Mouse (Mus musculus) stomach, embryonic 15.5 days (tissue): ENCODE data around the gene Gm128. TPM values are rescaled to one million over a fixed set of nuclear protein-coding genes. Genes with fewer than 3 reads are reported as not detected.

ENCODE experiments used
- ATAC-seq: fragments of 200-750 bp; cut with Nextera tagmentation; 2 replicates; pipeline ENCODE4 v1.8.0; 2017; ENCODE audit warnings: low read depth, moderate number of reproducible peaks, moderate TSS enrichment; ENCODE audit not compliant: insufficient read depth, low FRiP score
- H3K27ac ChIP-seq: fragments of 300-500 bp; sonication (generic); 2 replicates; pipeline ENCODE4 v1.5.1; 2015; ENCODE audit warnings: mild to moderate bottlenecking, inconsistent platforms
- H3K27me3 ChIP-seq: fragments of 300-500 bp; sonication (generic); replicated peaks from 2 replicates; pipeline ENCODE4 v1.6.1; 2015; ENCODE audit warnings: inconsistent platforms
- H3K36me3 ChIP-seq: fragments of 300-500 bp; sonication (generic); 2 replicates; pipeline ENCODE4 v1.6.1; 2015; ENCODE audit warnings: inconsistent platforms
- H3K4me1 ChIP-seq: fragments of 300-500 bp; sonication (generic); 2 replicates; pipeline ENCODE4 v1.6.1; 2015; ENCODE audit warnings: inconsistent platforms
- H3K4me2 ChIP-seq: fragments of 300-500 bp; sonication (generic); 2 replicates; pipeline ENCODE4 v1.6.1; 2015; ENCODE audit warnings: mild to moderate bottlenecking, inconsistent platforms
- H3K4me3 ChIP-seq: fragments of 300-500 bp; sonication (generic); replicated peaks from 2 replicates; pipeline ENCODE4 v1.5.1; 2015; ENCODE audit warnings: inconsistent platforms
- H3K9ac ChIP-seq: fragments of 300-500 bp; sonication (generic); 2 replicates; pipeline ENCODE4 v1.6.1; 2015; ENCODE audit warnings: inconsistent platforms
- H3K9me3 ChIP-seq: fragments of 300-500 bp; sonication (generic); 2 replicates; pipeline ENCODE4 v1.6.1; 2016; ENCODE audit warnings: inconsistent platforms
- WGBS: fragments of 180-500 bp; shearing (Covaris S2); methylation state at CpG from one replicate; pipeline ENCODE4 v1.1.7; 2015; 5-methylcytosine and 5-hydroxymethylcytosine counted together
- polyA plus RNA-seq: library from polyadenylated mRNA; unstranded; fragments of >200 nt; fragmentation: Nextera tagmentation; extraction: Ambion mirVana; gene quantifications from 2 replicates; pipeline ENCODE4 v1.2.1, GENCODE M21; 2015

Gene Gm128
- polyA plus RNA-seq, 1 experiment from 2014 or later = 0.35 TPM

DNA sequence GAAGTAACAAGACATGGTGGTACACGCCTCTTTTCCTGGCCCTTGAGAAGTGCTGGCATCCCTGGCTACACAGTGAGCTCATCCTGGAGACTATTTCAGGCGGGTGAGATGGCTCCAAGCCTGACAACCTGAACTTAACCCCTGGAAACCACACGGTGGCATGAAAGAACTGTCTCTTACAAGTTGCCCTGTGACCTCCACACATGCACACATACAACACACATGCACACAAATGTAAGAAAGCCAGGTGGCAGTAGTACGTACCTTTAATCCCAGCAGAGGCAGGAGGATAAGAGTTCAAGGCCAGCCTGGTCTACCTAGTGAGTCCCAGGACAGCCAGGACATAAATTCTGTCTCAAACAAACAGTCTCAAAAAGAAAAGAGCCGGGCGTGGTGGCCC, 2.4 kb downstream of the Gm128 start:
- peaks cover 27% of the 10 kb centered on the region for H3K36me3 ChIP-seq
- H3K4me1 ChIP-seq = no peaks in the 10 kb centered on the region
- H3K9ac ChIP-seq = no peak overlapping the region
- 83% methylated on average over 6 of the region's 6 CpGs for WGBS
- no peak overlapping the region for H3K4me3 ChIP-seq
- H3K27me3 ChIP-seq = no peaks in the 10 kb centered on the region
- H3K4me2 ChIP-seq = no peak overlapping the region
- no peak overlapping the region for H3K27ac ChIP-seq
- no peaks in the 10 kb centered on the region for H3K9me3 ChIP-seq
- ATAC-seq = no peak

DNA sequence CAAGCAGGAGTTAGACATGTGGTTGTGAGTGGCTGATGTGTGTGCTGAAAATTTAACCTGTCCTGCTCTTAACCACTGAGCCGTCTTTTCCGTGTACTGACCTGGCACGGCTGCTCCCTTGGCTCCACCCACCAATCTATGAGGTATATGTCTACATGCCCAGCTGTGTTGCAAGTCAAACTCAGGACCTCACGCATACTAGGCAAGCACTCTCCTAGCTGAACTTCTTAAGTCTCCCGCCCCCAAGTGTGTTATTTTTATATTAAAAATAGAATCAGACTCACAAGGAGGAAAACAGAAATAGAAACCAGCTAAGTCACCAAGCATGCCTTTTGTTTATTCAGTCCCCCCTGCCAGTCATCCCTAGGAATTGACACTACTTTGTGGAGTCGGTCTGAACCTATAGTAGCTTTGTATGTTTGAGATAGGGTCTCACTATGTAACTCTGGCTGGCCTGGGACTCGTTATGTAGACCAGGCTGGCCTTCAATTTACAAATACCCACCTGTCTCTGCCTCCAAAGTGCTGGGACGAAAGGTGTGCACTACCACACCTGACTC, 3.8 kb downstream of the Gm128 start:
- no peak for ATAC-seq
- H3K27me3 ChIP-seq = no peaks in the 10 kb centered on the region
- H3K4me2 ChIP-seq = no peak overlapping the region
- H3K9ac ChIP-seq = no peak overlapping the region
- H3K4me1 ChIP-seq = no peaks in the 10 kb centered on the region
- H3K4me3 ChIP-seq = no peak overlapping the region
- no peak overlapping the region for H3K27ac ChIP-seq
- WGBS = 83% methylated on average over 8 of the region's 8 CpGs
- no peaks in the 10 kb centered on the region for H3K9me3 ChIP-seq
- H3K36me3 ChIP-seq = peaks cover 41% of the 10 kb centered on the region

DNA sequence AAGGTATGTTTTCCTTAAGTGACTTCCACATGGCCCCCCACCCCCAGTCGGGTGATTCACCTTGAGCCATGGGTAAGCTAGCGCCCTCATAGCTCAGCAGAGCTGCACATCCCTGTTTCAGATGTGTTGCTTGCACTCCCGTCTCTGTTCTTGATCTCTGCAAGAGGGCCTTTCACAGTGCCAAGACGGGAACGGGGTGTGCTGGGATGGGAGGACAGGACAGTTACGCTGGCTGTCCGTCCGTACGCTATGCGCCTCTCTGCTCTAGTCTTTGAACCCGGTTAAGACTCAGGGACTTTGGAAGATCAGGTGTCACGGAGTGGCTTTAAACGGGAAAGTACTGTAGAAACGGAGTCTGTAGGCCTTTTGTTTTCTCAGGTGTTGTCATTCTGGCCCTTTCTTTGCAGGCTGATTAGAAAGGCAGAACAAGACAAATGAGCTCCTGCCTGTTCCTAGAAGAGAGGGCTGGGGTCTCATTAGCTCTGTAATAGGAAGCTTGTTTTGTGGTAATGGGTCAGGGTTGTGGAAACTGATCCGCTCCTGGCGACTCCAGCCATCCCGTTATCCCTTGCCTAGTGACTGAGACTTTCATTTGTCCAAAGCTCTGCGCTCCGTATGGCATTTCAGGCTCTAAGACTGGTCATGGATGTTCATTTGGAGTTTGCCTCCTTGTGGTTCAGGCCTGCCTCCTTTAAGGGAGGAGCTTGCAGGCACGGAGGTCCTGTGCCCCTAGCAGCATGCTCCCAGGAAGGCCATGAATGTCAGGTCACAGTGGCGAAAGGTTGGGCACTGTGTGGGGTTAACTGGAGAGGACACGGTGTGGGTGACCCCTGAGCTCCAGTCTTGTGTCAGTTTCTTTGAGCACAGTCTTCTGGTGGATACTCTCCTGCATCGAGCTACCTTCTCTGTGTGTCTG, 5.8 kb downstream of the Gm128 start:
- H3K27ac ChIP-seq = no peak overlapping the region

DNA sequence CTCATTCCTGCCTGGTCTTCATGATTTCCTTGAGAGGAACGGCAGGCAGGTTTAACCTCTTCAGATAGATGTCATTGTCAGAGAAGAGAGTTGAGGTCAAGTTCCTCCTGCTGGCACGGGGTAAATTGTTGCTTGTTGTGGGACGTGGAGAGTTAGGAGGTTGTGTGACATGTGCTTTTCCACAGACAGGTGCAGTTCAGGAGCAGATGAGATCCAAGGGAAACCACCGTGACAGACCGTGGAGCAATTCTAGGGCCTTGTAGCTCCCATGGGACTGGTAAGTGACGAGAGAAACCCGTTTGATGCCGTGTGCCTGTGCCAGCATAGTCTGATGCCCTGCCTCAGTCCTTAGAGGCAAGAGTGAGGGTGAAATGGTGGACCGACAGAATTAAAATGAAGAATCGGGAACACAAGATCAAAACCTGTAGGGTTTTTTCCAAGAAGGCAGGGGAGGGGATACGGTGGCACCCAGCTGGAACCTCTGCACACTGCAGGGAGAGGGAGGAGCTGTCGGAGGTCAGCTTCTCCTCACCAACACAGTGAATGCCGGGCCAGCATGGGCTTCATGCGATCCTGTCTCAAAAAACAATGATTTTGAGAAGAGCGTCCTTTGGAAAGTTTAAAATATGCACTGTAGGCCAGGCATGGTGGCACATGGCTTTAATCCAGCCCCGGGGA, 8.0 kb downstream of the Gm128 start:
- Histone ChIP-seq H3K4me2 (no peak overlapping the region), H3K9ac (no peak overlapping the region), H3K36me3 (peaks cover 54% of the 10 kb centered on the region), H3K4me1 (peaks cover 25% of the 10 kb centered on the region), H3K27ac (no peak overlapping the region), H3K9me3 (no peaks in the 10 kb centered on the region), H3K27me3 (no peaks in the 10 kb centered on the region), H3K4me3 (no peak overlapping the region)
- WGBS = 89% methylated on average over 16 of the region's 16 CpGs
- ATAC-seq = no peak

More for the DNA sequence above, 5.8 kb downstream of the Gm128 start:
- Histone ChIP-seq H3K4me3 (no peak overlapping the region), H3K9ac (no peak overlapping the region), H3K4me1 (peaks cover 17% of the 10 kb centered on the region), H3K4me2 (no peak overlapping the region), H3K27me3 (no peaks in the 10 kb centered on the region), H3K36me3 (peaks cover 54% of the 10 kb centered on the region), H3K9me3 (no peaks in the 10 kb centered on the region)
- 84% methylated on average over 23 of the region's 23 CpGs for WGBS
- ATAC-seq = no peak

DNA sequence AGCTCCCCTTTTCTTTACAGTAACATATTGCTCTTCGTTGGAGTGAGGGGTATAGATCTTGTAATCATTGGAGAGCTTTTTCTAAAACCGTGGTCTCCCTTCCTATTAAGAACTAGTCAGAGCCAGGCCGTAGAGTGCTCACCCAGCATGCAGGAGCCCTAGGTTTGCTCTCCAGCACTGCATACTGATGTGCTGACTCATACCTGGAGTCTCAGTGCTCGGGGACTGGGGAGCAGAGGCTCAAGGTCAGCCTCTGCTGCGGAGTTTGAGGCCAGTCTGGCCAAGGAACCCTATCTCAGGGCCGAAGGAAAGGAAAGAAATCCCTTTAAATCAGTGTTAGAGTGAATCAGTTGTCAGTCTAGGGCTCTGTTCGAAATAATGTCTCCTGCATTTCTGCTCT, 8.6 kb downstream of the Gm128 start:
- Histone ChIP-seq H3K9me3 (no peaks in the 10 kb centered on the region), H3K27ac (no peak overlapping the region), H3K4me2 (no peak overlapping the region), H3K4me1 (peaks cover 25% of the 10 kb centered on the region), H3K4me3 (no peak overlapping the region), H3K9ac (no peak overlapping the region), H3K27me3 (no peaks in the 10 kb centered on the region), H3K36me3 (peaks cover 51% of the 10 kb centered on the region)
- no peak for ATAC-seq
- 70% methylated on average over 7 of the region's 7 CpGs for WGBS

DNA sequence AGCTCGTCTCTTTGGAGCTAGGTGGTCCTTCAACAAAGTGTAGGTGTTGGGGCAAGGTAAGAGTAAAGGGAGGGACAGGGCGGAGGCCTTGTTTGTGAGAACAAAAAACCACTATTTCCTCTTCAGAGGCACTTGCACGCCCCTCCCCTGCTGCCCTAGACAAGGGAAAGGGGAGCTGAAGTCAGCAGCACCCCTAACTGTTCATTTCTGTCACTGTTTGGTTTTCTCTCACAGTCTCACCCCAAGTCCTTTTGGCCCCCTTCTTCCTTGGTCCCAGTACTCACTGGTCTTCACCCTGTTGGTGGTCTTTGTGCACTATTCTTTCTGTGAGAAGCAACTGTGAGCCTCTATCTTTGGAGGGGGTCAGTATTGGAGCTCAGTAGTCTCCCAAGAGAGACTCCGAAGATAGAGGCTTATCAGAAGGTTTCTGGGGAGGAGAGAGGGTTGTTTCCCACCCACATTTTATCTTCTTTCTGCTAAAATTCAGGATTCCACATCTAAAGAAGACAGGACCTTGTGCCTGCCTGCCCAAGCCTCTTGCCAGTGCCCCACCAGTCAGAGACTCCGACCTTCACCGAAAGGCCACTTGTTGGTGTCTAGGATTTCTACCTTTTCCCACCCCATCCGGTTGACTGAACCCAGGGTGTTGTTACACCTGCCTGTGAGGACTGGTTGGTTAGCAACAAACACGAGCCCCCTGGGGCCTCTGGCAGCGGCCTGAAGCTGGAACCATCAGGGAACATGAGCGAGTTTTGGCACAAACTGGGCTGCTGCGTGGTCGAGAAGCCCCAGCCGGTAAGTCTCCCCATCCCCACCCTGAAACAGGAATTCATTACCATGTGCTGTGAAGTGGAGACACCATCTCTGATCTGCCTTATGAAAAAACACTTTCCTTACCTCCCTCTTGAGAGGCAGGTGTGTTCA, 9.8 kb downstream of the Gm128 start, which contains the start of gene Mllt11:
Mllt11 (minus strand) TSS at position 874 of the 924 bp plus-strand sequence.
- WGBS = 67% methylated on average over 13 of the region's 13 CpGs
- Histone ChIP-seq H3K4me3 (peak within 1 kb of the TSS; percentile 97), H3K4me2 (peak within 1 kb of the TSS; percentile 83), H3K27ac (peak within 1 kb of the TSS; percentile 98), H3K36me3 (peaks cover 46% of the 10 kb centered on the region), H3K4me1 (peaks cover 33% of the 10 kb centered on the region), H3K9me3 (no peaks in the 10 kb centered on the region), H3K27me3 (no peaks in the 10 kb centered on the region), H3K9ac (no peak within 1 kb of the TSS)
- ATAC-seq = no peak

DNA sequence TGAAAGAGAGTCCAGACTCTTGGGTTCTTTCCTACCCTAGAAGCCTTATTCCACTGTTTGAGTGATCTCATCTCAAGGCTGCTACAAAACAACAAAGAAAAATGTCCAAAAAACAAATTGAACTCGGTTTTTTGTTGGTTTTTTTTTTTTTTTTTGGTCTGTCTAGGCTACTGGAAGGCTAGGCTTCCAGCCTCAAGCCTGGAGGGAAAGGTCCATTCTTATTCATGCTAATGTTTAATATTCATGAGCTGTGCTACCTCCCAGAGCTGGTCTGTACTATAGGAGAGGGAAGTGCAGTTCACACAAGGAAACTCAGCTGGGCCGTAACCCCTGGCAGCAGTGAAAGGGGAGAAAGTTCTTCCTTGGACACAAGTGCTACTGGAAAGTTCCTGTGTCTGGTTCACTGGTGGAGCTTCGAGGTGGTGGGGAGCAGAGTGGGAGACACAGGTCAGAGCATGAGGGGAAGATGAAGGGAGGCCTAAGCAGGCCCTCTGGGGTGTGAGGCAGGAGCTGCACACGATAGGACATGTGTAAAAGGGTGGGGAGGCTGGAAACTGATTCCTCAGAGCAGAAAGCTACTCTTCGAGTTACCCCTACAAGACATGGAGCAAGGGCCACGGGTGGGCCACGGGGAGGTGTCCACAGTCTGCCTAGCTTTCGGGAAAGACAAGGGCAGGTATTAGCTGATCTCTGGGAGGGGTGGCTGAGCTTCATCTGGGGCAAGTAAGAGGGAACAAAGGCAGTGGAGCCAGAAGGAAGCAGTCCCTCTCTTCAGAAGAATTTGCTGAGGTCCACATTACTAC, 10.7 kb downstream of the Gm128 start:
- H3K4me2 ChIP-seq = peak overlapping the region; percentile 83
- peaks cover 38% of the 10 kb centered on the region for H3K36me3 ChIP-seq
- H3K27me3 ChIP-seq = no peaks in the 10 kb centered on the region
- 39% methylated on average over 8 of the region's 8 CpGs for WGBS
- ATAC-seq = no peak
- peak overlapping the region; percentile 98 for H3K27ac ChIP-seq
- H3K4me3 ChIP-seq = peak overlapping the region; percentile 97
- peak overlapping the region; percentile 52; the same call in 1 of the 2 replicates for H3K9ac ChIP-seq
- H3K4me1 ChIP-seq = peaks cover 36% of the 10 kb centered on the region
- no peaks in the 10 kb centered on the region for H3K9me3 ChIP-seq

DNA sequence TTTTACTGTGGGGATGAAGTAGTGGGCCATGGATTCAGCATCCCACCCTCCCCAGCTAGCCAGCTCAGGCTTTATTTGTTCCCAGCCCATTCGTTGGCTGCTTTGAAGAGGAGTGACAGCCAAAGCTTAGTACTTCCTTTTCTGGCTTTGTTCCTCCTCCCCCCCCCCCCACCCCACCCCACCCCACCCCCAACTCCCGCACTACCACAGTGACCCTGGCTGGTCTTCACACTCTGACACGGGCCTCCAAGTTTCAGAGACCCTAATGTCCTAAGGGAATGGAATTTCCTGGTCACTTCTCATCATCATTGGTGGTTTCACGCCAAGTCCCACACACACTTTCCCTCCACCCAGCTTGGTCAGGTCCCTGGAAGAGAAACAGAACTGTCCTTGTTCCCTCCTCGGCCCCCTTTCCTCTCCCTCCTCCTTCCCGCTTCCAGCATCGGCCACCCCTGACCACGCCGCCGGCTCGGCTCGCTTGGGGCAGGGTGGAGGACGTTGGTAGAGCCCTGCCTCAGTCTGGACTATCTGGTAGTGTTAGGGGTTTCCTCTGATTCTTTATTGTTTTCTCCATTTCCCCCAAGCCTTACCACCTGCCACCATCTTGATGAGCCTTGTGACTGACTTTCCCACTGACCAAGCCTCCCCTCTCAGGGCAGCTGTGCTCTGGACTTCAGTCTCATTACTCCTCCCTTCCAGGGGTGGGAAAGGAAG, 11.5 kb downstream of the Gm128 start:
- Histone ChIP-seq H3K4me3 (peak overlapping the region; percentile 97), H3K9me3 (no peaks in the 10 kb centered on the region), H3K27ac (peak overlapping the region; percentile 98), H3K4me2 (peak overlapping the region; percentile 83), H3K4me1 (peaks cover 36% of the 10 kb centered on the region), H3K36me3 (peaks cover 38% of the 10 kb centered on the region), H3K9ac (peak overlapping the region; percentile 99), H3K27me3 (no peaks in the 10 kb centered on the region)
- WGBS = 2% methylated on average over 13 of the region's 13 CpGs
- 0 out of 2 replicates have a peak, but pooled peaks have one; percentile 13 for ATAC-seq

DNA sequence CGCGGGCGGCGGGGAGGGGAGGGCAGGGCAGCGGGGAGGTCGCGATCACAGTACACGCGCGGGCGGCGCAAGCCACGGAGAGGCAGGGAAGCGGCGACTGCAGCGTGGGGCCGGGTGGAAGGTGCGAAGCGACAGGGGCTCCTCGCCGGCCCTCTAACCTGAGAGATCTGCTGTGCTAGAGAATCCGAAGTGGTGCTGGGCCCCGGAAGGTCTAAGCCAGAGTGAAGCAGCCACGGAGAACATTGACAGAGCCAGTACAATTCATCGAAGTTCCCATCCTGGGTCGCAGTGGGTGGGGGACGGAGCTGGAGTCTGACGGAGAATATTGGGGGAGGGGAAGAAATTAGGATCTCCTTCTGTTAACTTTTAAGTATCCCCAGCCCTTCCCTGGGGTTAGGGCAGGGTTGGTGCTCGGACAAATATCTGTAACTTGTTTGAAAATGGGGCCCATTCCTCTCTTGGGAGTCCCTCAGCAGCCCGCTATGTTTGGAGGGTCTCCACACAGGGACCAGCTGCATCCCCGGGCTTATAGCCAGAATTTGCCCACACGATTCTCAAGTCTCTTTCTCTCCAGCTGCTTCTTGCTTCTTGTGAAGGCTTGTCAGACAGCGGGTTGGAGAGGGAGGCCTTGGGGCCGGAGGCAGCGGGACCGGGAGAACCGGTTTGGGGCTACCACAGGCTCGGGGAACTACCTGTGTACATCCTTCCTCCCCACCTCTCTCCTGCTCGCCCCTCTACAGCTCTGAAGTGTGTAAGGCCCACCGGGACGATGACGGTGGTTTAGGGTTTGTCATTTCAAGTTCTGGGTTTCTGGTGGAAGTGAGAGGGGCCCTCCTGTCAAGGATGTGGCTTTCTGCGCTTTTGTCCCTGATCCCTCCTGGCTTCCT, 12.3 kb downstream of the Gm128 start:
- Histone ChIP-seq H3K27ac (peak overlapping the region; percentile 98), H3K4me1 (peaks cover 36% of the 10 kb centered on the region), H3K9me3 (no peaks in the 10 kb centered on the region), H3K36me3 (peaks cover 33% of the 10 kb centered on the region), H3K4me2 (peak overlapping the region; percentile 83), H3K27me3 (no peaks in the 10 kb centered on the region), H3K9ac (peak overlapping the region; percentile 99), H3K4me3 (peak overlapping the region; percentile 97)
- WGBS = under 1% methylated on average over 43 of the region's 43 CpGs
- ATAC-seq = peak; percentile 41; the same call in 1 of the 2 replicates
